Mouse (Mus musculus) C2C12 (cell line): Measurements from ENCODE around the gene Rplp2.

Source experiments
- CEBPB ChIP-seq: IDR thresholded peaks from one replicate; pipeline ENCODE4 v1.6.1; 2011; ENCODE audit warnings: low read depth, mild to moderate bottlenecking, control low read depth, moderate library complexity
- CTCF ChIP-seq: IDR thresholded peaks from one replicate; pipeline ENCODE4 v1.5.1; 2011; ENCODE audit not compliant: control insufficient read depth, insufficient read depth, insufficient read length
- MAX ChIP-seq: IDR thresholded peaks from one replicate; pipeline ENCODE4 v1.6.1; 2011; ENCODE audit warnings: mild to moderate bottlenecking, control low read depth
- MYOG ChIP-seq: IDR thresholded peaks from one replicate; pipeline ENCODE4 v1.6.1; 2011; ENCODE audit not compliant: control insufficient read depth, insufficient read length; ENCODE audit errors: extremely low read depth
- USF1 ChIP-seq: IDR thresholded peaks from one replicate; pipeline ENCODE4 v1.6.1; 2011; ENCODE audit warnings: low read depth, mild to moderate bottlenecking, control low read depth, moderate library complexity

- TF ChIP-seq CTCF (peak; percentile 10), MAX (no peak), USF1 (no peak), CEBPB (no peak), MYOG (no peak)
These were observed 3.9 kb upstream of the Rplp2 start for GRCm38 (mm10) chr7:141443081-141443821.
